Mouse (Mus musculus) E14TG2a.4 (cell line): ENCODE measurements around the gene Vps13d.

Source experiments
- CTCF ChIP-seq: conservative IDR thresholded peaks from 2 replicates; pipeline ENCODE4 v1.5.1; 2014; ENCODE audit warnings: low read length
- POU5F1 ChIP-seq: IDR thresholded peaks from 2 replicates; pipeline ENCODE4 v1.6.1; 2014; ENCODE audit warnings: low read length, borderline replicate concordance

DNA sequence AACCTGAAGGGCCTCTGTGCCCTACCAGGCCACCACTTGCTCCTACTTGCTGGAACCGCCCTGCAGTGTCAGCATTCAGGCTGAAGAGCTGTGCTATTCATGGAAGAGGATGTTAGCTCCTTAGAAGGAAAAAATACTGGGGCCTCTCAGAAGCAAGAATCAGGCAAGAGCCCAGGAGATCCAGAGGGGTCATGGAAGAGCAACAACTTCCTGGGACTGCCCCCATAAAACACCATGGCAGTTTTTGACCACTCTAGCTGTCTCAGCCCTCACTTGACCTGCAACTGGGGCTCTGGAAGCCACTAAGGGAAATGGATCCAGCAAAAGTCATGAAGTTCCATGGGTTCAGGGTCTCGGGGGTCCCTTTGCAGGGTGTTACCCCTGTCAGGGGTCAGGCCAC is 20.6 kb upstream of the Vps13d start:
- TF ChIP-seq CTCF = no peak
- TF ChIP-seq POU5F1 = no peak
